Mouse (Mus musculus) kidney, embryonic 16.5 days (tissue): Measurements from ENCODE around the gene Fyb. TPM values are rescaled to one million over a fixed set of nuclear protein-coding genes. Genes with fewer than 3 reads are reported as not detected.

Experiments
- ATAC-seq: fragments of 200-750 bp; cut with Nextera tagmentation; 2 replicates; pipeline ENCODE4 v1.8.0; 2017; ENCODE audit warnings: moderate TSS enrichment; ENCODE audit not compliant: low FRiP score, low TSS enrichment
- H3K27ac ChIP-seq: fragments of 300-500 bp; sonication (generic); 2 replicates; pipeline ENCODE4 v1.5.1; 2014; ENCODE audit warnings: low read length
- H3K27me3 ChIP-seq: fragments of 300-500 bp; sonication (generic); 2 replicates; pipeline ENCODE4 v1.6.1; 2014; ENCODE audit warnings: low read length, control low read depth, mixed read lengths; ENCODE audit not compliant: insufficient read depth
- H3K36me3 ChIP-seq: fragments of 300-500 bp; sonication (generic); 2 replicates; pipeline ENCODE4 v1.6.1; 2014; ENCODE audit warnings: low read length, control low read depth, mixed read lengths; ENCODE audit not compliant: insufficient read depth
- H3K4me1 ChIP-seq: fragments of 300-500 bp; sonication (generic); 2 replicates; pipeline ENCODE4 v1.6.1; 2014; ENCODE audit warnings: low read length, control low read depth, mixed read lengths; ENCODE audit not compliant: insufficient read depth
- H3K4me2 ChIP-seq: fragments of 300-500 bp; sonication (generic); replicated peaks from 2 replicates; pipeline ENCODE4 v1.6.1; 2014; ENCODE audit warnings: low read depth, low read length
- H3K4me3 ChIP-seq: fragments of 300-500 bp; sonication (generic); 2 replicates; pipeline ENCODE4 v1.5.1; 2014; ENCODE audit warnings: mild to moderate bottlenecking, low read length
- H3K9ac ChIP-seq: fragments of 300-500 bp; sonication (generic); replicated peaks from 2 replicates; pipeline ENCODE4 v1.6.1; 2014; ENCODE audit warnings: low read length
- H3K9me3 ChIP-seq: fragments of 300-500 bp; sonication (generic); 2 replicates; pipeline ENCODE4 v1.6.1; 2016; ENCODE audit warnings: low read length, control low read depth
- WGBS: fragments of 180-500 bp; shearing (Covaris S2); extraction: QIAGEN DNeasy Blood & Tissue Kit; methylation state at CpG from one replicate; pipeline ENCODE4 v1.1.7; 2014; 5-methylcytosine and 5-hydroxymethylcytosine counted together
- polyA plus RNA-seq: library from polyadenylated mRNA; unstranded; fragments of >200 nt; fragmentation: Nextera tagmentation; extraction: Ambion mirVana; gene quantifications from 2 replicates; pipeline ENCODE4 v1.2.1, GENCODE M21; 2015

Gene Fyb
- 3.1 and 4.1 TPM in 2 replicates for polyA plus RNA-seq

GRCm38 (mm10) chr15:6522653-6523167 lies at the start of gene Fyb:
Gene Fyb, plus strand, starts transcription at chr15:6522853.
- Histone ChIP-seq H3K9me3 (no peaks in the 10 kb centered on the region), H3K4me1 (no peaks in the 10 kb centered on the region), H3K36me3 (no peaks in the 10 kb centered on the region), H3K4me3 (no peak within 1 kb of the TSS), H3K4me2 (no peak within 1 kb of the TSS), H3K27me3 (no peaks in the 10 kb centered on the region), H3K9ac (no peak within 1 kb of the TSS), H3K27ac (no peak within 1 kb of the TSS)
- ATAC-seq, result no peak
- 77% methylated on average over 8 of the region's 8 CpGs for WGBS

- Histone ChIP-seq H3K4me2 (no peak overlapping the region), H3K9ac (no peak overlapping the region), H3K36me3 (no peaks in the 10 kb centered on the region), H3K4me1 (no peaks in the 10 kb centered on the region), H3K27ac (no peak overlapping the region), H3K9me3 (no peaks in the 10 kb centered on the region), H3K27me3 (no peaks in the 10 kb centered on the region), H3K4me3 (no peak overlapping the region)
- WGBS, result 80% methylated on average over 3 of the region's 3 CpGs
- 0 out of 2 replicates have a peak, but pooled peaks have one; percentile 27 for ATAC-seq
Observed at GRCm38 (mm10) chr15:6483561-6483960, 39.1 kb upstream of the Fyb start.

- Histone ChIP-seq H3K4me1 (no peaks in the 10 kb centered on the region), H3K27me3 (no peaks in the 10 kb centered on the region), H3K36me3 (no peaks in the 10 kb centered on the region), H3K4me2 (no peak overlapping the region), H3K27ac (no peak overlapping the region), H3K4me3 (no peak overlapping the region), H3K9ac (no peak overlapping the region), H3K9me3 (no peaks in the 10 kb centered on the region)
- WGBS, result 91% methylated on average over 2 of the region's 2 CpGs
- no peak for ATAC-seq
Observed at GRCm38 (mm10) chr15:6492386-6492785, 30.3 kb upstream of the Fyb start.

GRCm38 (mm10) chr15:6498396-6499070 lies 24.1 kb upstream of the Fyb start:
- Histone ChIP-seq H3K9me3 (no peaks in the 10 kb centered on the region), H3K4me3 (no peak overlapping the region), H3K27ac (no peak overlapping the region), H3K4me1 (no peaks in the 10 kb centered on the region), H3K36me3 (no peaks in the 10 kb centered on the region), H3K4me2 (no peak overlapping the region), H3K27me3 (no peaks in the 10 kb centered on the region), H3K9ac (no peak overlapping the region)
- 78% methylated on average over 10 of the region's 10 CpGs for WGBS
- ATAC-seq, result no peak

GRCm38 (mm10) chr15:6500787-6501186 lies 21.9 kb upstream of the Fyb start:
- H3K4me3 ChIP-seq, result no peak overlapping the region
- H3K4me2 ChIP-seq, result no peak overlapping the region
- no peaks in the 10 kb centered on the region for H3K4me1 ChIP-seq
- H3K36me3 ChIP-seq, result no peaks in the 10 kb centered on the region
- no peak overlapping the region for H3K9ac ChIP-seq
- WGBS, result 16% methylated on average over 1 of the region's 1 CpGs
- H3K27ac ChIP-seq, result no peak overlapping the region
- no peaks in the 10 kb centered on the region for H3K27me3 ChIP-seq
- H3K9me3 ChIP-seq, result no peaks in the 10 kb centered on the region
- ATAC-seq, result peak; percentile 85

- Histone ChIP-seq H3K9ac (no peak overlapping the region), H3K4me1 (no peaks in the 10 kb centered on the region), H3K36me3 (no peaks in the 10 kb centered on the region), H3K27ac (no peak overlapping the region), H3K9me3 (no peaks in the 10 kb centered on the region), H3K27me3 (no peaks in the 10 kb centered on the region), H3K4me2 (no peak overlapping the region), H3K4me3 (no peak overlapping the region)
- WGBS, result 93% methylated on average over 1 of the region's 1 CpGs
- no peak for ATAC-seq
Observed at GRCm38 (mm10) chr15:6517525-6517924, 5.1 kb upstream of the Fyb start.

GRCm38 (mm10) chr15:6519417-6520255 lies 3.0 kb upstream of the Fyb start:
- Histone ChIP-seq H3K4me2 (no peak overlapping the region), H3K27me3 (no peaks in the 10 kb centered on the region), H3K36me3 (no peaks in the 10 kb centered on the region), H3K4me1 (no peaks in the 10 kb centered on the region), H3K4me3 (no peak overlapping the region), H3K9ac (no peak overlapping the region), H3K9me3 (no peaks in the 10 kb centered on the region), H3K27ac (no peak overlapping the region)
- ATAC-seq, result no peak
- 80% methylated on average over 19 of the region's 19 CpGs for WGBS

- no peaks in the 10 kb centered on the region for H3K9me3 ChIP-seq
- WGBS, result 83% methylated on average over 10 of the region's 10 CpGs
- ATAC-seq, result no peak
Observed at GRCm38 (mm10) chr15:6520505-6521155, 2.0 kb upstream of the Fyb start.

GRCm38 (mm10) chr15:6524801-6525200 lies 2.1 kb downstream of the Fyb start:
- ATAC-seq, result no peak
- H3K4me2 ChIP-seq, result no peak overlapping the region
- H3K27me3 ChIP-seq, result no peaks in the 10 kb centered on the region
- H3K4me1 ChIP-seq, result no peaks in the 10 kb centered on the region
- no peaks in the 10 kb centered on the region for H3K9me3 ChIP-seq
- no peak overlapping the region for H3K27ac ChIP-seq
- H3K9ac ChIP-seq, result no peak overlapping the region
- no peak overlapping the region for H3K4me3 ChIP-seq
- WGBS, result 89% methylated on average over 2 of the region's 2 CpGs
- no peaks in the 10 kb centered on the region for H3K36me3 ChIP-seq

More at GRCm38 (mm10) chr15:6520505-6521155, 2.0 kb upstream of the Fyb start:
- H3K4me3 ChIP-seq, result no peak overlapping the region
- no peak overlapping the region for H3K9ac ChIP-seq
- H3K27ac ChIP-seq, result no peak overlapping the region
- H3K4me1 ChIP-seq, result no peaks in the 10 kb centered on the region
- H3K27me3 ChIP-seq, result no peaks in the 10 kb centered on the region
- H3K4me2 ChIP-seq, result no peak overlapping the region
- no peaks in the 10 kb centered on the region for H3K36me3 ChIP-seq
